Mouse (Mus musculus) heart, postnatal 0 days (tissue): ENCODE results near the gene Tbc1d24.

Experiments
- CTCF ChIP-seq: IDR thresholded peaks from 2 replicates; pipeline ENCODE4 v1.5.1; 2016; ENCODE audit warnings: antibody characterized with exemption, control low read depth, low read depth
- EP300 ChIP-seq: IDR thresholded peaks from 2 replicates; pipeline ENCODE4 v1.6.1; 2016; ENCODE audit warnings: antibody characterized with exemption, low read depth

DNA sequence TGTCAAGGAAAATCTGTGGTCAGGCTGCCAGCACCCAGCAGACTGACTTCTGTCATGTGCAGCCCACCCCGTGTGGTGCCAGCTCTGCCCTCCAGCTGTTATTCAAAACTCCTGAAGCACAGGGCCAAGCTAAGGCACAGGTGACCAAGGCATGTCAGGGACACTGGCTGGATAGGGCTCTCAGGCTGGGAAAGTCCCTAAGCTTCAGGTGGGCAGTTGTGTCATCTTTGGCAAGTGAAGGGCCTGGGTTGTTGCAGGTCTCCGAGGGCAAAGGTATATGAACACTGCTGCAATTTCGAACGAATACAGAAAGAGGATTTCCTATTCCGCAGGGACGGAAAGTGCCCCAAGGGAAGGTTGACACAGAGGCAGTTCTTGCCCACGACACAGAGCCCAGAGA is 516 bp downstream of the Tbc1d24 start:
- TF ChIP-seq EP300 (no peak), CTCF (no peak)
